Mouse (Mus musculus) left cerebral cortex, postnatal 4 days (tissue): ENCODE measurements around the gene Minos1. TPM values are rescaled to one million over a fixed set of nuclear protein-coding genes. Genes with fewer than 3 reads are reported as not detected.

Experiments
- DNase-seq: peaks from one replicate; pipeline ENCODE4 v3.0.0-alpha.2; 2022
- intact Hi-C: fragments of 180-260 bp; cut with DNase I; formaldehyde crosslinking; loops from one replicate; pipeline ENCODE4 v1.15.1; 2025
- total RNA-seq, 2 experiments: library from RNA; stranded (reverse); gene quantifications; 2 replicates each; pipeline ENCODE4 v1.2.3; 2021

The Minos1 gene
- total RNA-seq, 2 experiments from 2014 or later = 184 TPM

GRCm38 (mm10) chr4:139145156-139145555 lies 14.2 kb upstream of the Minos1 start:
- intact Hi-C loops = no loop called here
- DNase-seq = no peak

GRCm38 (mm10) chr4:139144577-139144976 lies 13.7 kb upstream of the Minos1 start:
- DNase-seq = no peak
- intact Hi-C loops = no loop called here

- intact Hi-C loops = no loop called here
- DNase-seq = peak; percentile 36
Observed at GRCm38 (mm10) chr4:139142985-139143384, 12.1 kb upstream of the Minos1 start.

- intact Hi-C loops = no loop called here
- DNase-seq = no peak
Observed at GRCm38 (mm10) chr4:139141785-139142184, 10.9 kb upstream of the Minos1 start.

- intact Hi-C loops = no loop called here
- DNase-seq = no peak
Observed at GRCm38 (mm10) chr4:139140267-139140666, 9.4 kb upstream of the Minos1 start.

DNA sequence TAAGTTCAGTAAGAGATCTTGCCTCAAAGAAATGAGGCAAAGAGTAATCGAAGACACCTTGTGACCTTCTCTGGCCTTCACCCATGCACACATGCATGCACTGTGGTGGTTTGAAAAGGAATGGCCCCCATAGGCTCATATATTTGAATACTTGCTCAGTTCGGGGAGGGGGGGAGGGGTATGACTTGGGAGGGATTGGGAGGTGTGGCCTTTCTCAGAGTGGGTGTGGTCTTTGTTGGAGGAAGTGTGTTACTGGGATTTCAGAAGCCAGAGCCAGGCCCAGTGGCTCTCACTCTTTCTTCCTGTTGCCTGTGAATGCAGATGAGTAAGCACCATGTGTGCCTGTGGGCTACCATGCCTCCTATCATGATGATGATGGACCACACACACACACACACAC lies 5.1 kb upstream of the Minos1 start:
- intact Hi-C loops = no loop called here
- no peak for DNase-seq

DNA sequence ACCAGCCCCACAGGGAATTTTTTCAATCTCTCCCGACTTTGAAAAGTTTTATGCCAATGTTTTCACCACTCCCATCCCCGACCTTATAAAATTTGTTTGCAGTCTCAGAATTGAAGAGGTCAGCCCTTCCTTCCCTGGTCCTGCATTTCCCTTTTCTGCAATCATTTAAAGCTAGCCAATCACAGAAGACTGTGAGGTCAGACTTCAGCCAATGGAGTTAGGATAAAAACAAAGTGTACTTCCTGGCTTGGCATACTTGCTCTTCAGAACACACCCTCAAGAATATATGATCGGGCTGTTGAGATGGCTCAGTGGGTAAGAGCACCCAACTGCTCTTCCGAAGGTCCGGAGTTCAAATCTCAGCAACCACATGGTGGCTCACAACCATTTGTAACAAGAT lies 2.2 kb upstream of the Minos1 start:
- intact Hi-C loops = no loop called here

GRCm38 (mm10) chr4:139131858-139132672 lies 1.2 kb upstream of the Minos1 start:
- intact Hi-C loops = no loop called here
- no peak for DNase-seq

More for the DNA sequence above, 2.2 kb upstream of the Minos1 start:
- no peak for DNase-seq

- DNase-seq = peak; percentile 34
- intact Hi-C loops = no loop called here
Observed at GRCm38 (mm10) chr4:139129806-139130700, 860 bp downstream of the Minos1 start.

DNA sequence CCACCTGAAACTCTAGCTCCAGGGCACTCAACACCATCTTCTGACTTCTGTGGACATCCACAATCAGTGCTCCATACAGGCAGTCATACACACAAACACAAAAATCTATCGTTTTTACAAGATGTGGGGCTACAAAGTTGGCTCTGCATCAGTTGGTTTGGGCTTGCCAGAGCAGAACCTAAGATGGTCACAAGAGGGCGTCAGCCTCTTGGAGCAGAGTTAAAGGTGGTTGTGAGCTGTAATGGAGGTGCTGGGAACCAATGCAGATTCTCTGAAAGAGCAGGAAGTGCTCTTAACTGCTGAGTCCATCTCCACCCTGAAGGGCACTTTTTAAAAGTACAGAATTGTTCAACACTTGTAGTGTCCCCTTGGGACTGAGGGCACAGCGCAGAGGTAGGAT lies 4.4 kb downstream of the Minos1 start:
- DNase-seq = no peak
- intact Hi-C loops = no loop called here

GRCm38 (mm10) chr4:139124940-139125339 lies 6.0 kb downstream of the Minos1 start:
- DNase-seq = no peak
- intact Hi-C loops = no loop called here

DNA sequence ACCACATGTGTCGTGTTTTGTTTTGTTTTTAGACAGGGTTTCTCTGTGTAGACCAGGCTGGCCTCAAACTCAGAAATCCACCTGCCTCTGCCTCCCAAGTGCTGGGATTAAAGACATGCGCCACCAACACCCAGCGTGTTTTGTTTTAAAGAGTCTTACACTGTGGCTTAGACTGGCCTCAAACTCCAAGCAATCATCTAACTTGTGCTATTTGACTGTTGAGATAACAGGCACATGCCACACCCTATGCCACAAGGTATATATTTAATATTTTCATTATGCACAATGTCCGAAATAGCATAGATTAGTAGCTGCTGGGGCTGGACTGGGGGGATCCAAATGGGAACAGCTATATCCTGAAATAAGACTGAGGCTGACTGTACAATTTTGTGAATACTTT lies 8.4 kb downstream of the Minos1 start:
- no peak for DNase-seq

GRCm38 (mm10) chr4:139120998-139121397 lies 9.9 kb downstream of the Minos1 start:
- intact Hi-C loops = no loop called here
- DNase-seq = no peak

More for the DNA sequence above, 8.4 kb downstream of the Minos1 start:
- intact Hi-C loops = no loop called here

DNA sequence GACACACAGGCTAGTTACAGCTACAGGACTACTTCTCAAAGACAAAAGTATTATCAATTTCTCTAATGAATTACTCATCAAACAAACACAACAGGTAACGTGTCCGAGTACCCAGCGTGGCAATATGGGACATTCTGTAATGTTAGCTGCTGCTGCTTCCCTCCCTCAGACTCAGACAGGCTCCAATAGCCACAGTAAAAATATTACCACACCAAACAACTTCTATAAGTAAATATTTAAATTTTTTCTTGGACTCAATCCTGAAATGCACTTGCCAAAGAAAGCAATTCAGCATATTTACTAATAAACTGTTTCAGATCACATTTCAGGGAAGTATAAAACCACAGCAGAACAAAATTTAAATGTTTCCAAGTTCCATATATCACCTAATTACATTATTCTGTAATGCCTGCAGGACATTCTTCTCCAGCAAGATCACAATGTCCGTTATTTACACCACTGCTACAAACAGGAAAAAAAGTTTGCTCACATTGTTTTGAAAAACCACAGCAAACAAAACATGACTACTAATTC lies 10.6 kb downstream of the Minos1 start:
- intact Hi-C loops = no loop called here
- no peak for DNase-seq

DNA sequence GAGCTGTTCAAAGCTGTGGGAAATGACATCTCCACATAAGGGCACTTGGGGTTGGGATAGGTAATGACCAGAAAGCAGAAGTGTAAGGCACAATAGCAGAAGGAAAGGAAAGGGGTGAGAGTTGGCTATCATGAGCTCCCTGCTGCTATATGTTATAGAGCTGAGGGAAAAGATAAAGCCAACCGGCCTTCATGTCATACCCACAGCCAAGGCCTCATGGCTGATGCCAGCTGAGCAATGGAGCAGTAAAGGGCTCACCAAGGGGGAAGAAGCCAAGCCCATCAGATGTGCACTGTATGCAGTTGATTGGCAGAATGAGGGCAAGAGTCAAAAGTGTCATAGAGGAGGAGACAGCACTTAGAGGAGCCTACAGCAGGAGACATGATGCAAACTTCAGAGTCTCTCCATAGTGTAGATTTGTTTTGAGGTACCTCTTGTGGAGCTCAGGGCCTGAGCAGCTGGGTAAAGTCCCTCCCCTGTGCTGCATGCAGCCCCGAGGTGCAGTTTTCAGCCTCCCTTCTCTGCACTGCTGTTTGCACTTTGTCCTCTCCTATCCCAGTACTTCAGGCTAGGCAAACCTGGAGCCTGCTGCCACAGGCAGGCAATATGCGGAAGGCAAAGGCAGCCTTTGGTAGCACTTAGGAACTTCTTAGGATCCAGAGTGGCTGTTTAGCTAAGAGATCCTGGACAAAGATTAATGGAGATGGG lies 14.4 kb downstream of the Minos1 start:
- peak; percentile 34 for DNase-seq
- intact Hi-C loops = no loop called here

- no peak for DNase-seq
- intact Hi-C loops = no loop called here
Observed at GRCm38 (mm10) chr4:139115721-139116120, 15.2 kb downstream of the Minos1 start.

GRCm38 (mm10) chr4:139112482-139112881 lies 18.4 kb downstream of the Minos1 start:
- intact Hi-C loops = no loop called here
- DNase-seq = no peak

DNA sequence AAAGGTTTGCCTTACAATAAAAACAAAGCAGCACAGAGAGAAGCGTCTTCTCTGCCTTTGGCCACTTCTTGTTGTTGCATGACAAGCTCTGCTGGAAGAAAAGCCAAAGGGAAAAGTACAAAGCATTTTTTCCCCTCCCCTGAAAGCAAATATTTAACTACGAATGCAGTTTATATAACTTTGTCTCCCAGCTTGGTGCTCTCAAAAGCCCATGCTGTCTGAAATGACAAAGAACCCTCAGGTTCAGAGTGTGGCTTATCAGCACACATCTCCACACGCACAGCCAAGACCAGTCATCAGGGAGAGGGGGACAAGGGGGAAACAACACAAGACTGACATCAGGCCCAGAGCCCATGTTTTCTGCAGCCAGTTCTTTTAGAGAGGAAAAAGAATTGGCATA lies 19.5 kb downstream of the Minos1 start:
- intact Hi-C loops = no loop called here
- DNase-seq = no peak

DNA sequence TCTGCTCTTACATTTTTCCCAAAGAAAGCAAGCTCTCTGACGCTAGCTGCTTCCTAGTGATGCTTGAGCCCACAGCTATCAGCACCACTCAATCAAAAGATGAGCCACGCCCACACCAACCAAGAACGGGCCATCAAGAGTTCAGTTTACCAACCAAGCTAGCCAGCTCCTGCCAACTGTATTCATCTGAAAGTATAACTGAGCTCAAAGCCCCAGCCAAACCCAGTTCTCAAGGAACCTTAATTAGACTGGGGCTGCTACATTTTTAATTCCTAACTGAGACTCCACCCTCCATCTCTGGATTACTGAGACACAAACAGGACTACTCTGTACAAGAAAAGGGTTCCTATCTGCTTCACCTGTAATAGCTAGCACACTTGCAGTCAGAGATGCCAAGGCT lies 20.1 kb downstream of the Minos1 start:
- intact Hi-C loops = no loop called here
- DNase-seq = no peak

- intact Hi-C loops = no loop called here
- DNase-seq = no peak
Observed at GRCm38 (mm10) chr4:139105453-139105852, 25.5 kb downstream of the Minos1 start.

- no peak for DNase-seq
- intact Hi-C loops = no loop called here
Observed at GRCm38 (mm10) chr4:139101546-139101945, 29.4 kb downstream of the Minos1 start.
